Mouse (Mus musculus): Measurements from ENCODE around the gene Rbms1. TPM values are rescaled to one million over a fixed set of nuclear protein-coding genes. Genes with fewer than 3 reads are reported as not detected.

Gene Rbms1
- polyA plus RNA-seq, 1 experiment from 2014 or later = 146 TPM

DNA sequence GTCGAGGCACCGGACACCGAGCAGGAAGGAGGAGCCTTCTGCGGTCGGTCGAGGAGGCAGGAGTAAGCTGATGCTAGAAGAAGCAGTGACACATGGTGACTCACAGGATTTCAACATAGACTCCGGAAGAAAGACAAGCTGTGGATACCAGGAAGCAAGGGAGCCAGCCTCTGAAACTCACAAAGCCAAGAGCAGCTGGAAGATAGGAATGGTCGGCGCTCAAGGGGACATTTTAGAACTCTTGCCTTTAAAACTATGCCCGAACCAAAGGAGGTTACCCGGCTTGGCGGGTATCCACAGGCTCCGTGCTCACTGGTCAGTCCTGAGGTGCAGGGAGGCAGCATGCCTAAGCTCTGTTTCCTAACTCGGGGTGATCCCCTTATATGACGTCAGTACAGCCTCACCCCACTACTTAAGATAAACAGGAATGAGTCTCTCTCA lies 61.5 kb downstream of the Rbms1 start:
- 0 out of 2 replicates have a peak, but pooled peaks cover 7% of the 10 kb centered on the region for H3K4me1 ChIP-seq (ENCODE audit: control insufficient read depth, insufficient read depth, low read length)
- no peaks in the 10 kb centered on the region for H3K9me3 ChIP-seq (ENCODE audit: control insufficient read depth, low read depth, low read length)
- H3K27ac ChIP-seq (ENCODE audit: low read length) = peak overlapping the region; percentile 33; the same call in 1 of the 2 replicates
- WGBS = 76% methylated on average over 15 of the region's 15 CpGs
- H3K4me3 ChIP-seq (ENCODE audit: low read depth, low read length) = no peak overlapping the region
- no peaks in the 10 kb centered on the region for H3K36me3 ChIP-seq (ENCODE audit: control insufficient read depth, insufficient read depth, low read length)
- no peaks in the 10 kb centered on the region for H3K27me3 ChIP-seq (ENCODE audit: control insufficient read depth, insufficient read depth, low read length)
- no peak overlapping the region for H3K4me2 ChIP-seq (replicated peaks; ENCODE audit: low read depth, low read length)
- no peak overlapping the region for H3K9ac ChIP-seq (replicated peaks; ENCODE audit: low read depth, low read length)
- no peak for ATAC-seq (ENCODE audit: insufficient number of reproducible peaks, insufficient read depth, low FRiP score, low read depth)

GRCm38 (mm10) chr2:60901013-60901412 lies 62.0 kb downstream of the Rbms1 start:
- WGBS = 83% methylated on average over 6 of the region's 6 CpGs
- H3K4me3 ChIP-seq (ENCODE audit: low read depth, low read length) = no peak overlapping the region
- H3K4me1 ChIP-seq (ENCODE audit: control insufficient read depth, insufficient read depth, low read length) = 0 out of 2 replicates have a peak, but pooled peaks cover 7% of the 10 kb centered on the region
- H3K4me2 ChIP-seq (replicated peaks; ENCODE audit: low read depth, low read length) = no peak overlapping the region
- H3K9ac ChIP-seq (replicated peaks; ENCODE audit: low read depth, low read length) = no peak overlapping the region
- H3K27ac ChIP-seq (ENCODE audit: low read length) = no peak overlapping the region
- H3K36me3 ChIP-seq (ENCODE audit: control insufficient read depth, insufficient read depth, low read length) = no peaks in the 10 kb centered on the region
- no peak for ATAC-seq (ENCODE audit: insufficient number of reproducible peaks, insufficient read depth, low FRiP score, low read depth)
- H3K9me3 ChIP-seq (ENCODE audit: control insufficient read depth, low read depth, low read length) = no peaks in the 10 kb centered on the region
- H3K27me3 ChIP-seq (ENCODE audit: control insufficient read depth, insufficient read depth, low read length) = no peaks in the 10 kb centered on the region

DNA sequence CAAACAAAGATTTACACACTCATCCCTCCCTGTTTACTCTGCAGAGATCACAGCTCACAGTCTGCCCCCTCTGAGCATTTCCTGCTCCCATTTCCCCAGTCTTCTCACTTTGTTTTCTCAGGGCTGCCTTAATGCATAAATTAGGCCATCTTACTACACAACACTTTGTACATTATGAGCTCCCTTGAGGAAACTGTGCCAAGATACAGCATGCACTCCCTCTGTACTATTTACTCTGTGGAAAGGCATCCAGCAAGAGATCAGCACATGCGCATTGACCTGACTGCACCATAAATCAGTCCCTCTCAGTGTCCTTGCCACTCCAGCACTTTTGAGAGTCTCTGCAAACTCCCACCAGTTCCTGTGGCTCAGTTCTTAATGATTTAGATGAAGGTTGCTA lies 70.0 kb downstream of the Rbms1 start:
- no peak for ATAC-seq (ENCODE audit: insufficient number of reproducible peaks, insufficient read depth, low FRiP score, low read depth)
- no peak overlapping the region for H3K27ac ChIP-seq (ENCODE audit: low read length)
- no peaks in the 10 kb centered on the region for H3K9me3 ChIP-seq (ENCODE audit: control insufficient read depth, low read depth, low read length)
- H3K27me3 ChIP-seq (ENCODE audit: control insufficient read depth, insufficient read depth, low read length) = no peaks in the 10 kb centered on the region
- H3K4me1 ChIP-seq (ENCODE audit: control insufficient read depth, insufficient read depth, low read length) = 0 out of 2 replicates have a peak, but pooled peaks cover 3% of the 10 kb centered on the region
- H3K4me2 ChIP-seq (replicated peaks; ENCODE audit: low read depth, low read length) = no peak overlapping the region
- no peak overlapping the region for H3K4me3 ChIP-seq (ENCODE audit: low read depth, low read length)
- no peak overlapping the region for H3K9ac ChIP-seq (replicated peaks; ENCODE audit: low read depth, low read length)
- H3K36me3 ChIP-seq (ENCODE audit: control insufficient read depth, insufficient read depth, low read length) = no peaks in the 10 kb centered on the region
- WGBS = 58% methylated on average over 1 of the region's 1 CpGs

DNA sequence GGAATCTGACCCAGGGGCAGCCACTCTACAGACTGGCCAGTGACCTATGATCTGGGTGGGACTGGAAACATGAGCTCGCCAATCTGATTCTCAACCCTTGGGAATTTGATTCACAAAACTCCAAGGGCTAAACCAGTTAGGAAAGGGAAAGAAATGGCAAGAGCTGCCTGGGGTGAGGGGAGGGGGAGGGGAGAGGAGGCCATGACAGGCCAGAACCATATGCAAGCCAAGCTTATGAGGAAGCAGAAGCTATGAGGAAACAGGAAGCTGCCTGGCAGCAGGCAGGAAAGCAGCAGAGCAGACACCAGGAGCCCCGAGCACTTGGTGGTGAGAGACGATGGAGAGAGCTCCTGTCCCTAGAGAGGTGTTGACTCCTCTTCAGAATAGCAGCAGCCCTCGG lies 79.1 kb downstream of the Rbms1 start:
- Histone ChIP-seq H3K9me3 (ENCODE audit: control insufficient read depth, low read depth, low read length) (no peaks in the 10 kb centered on the region), H3K9ac (replicated peaks; ENCODE audit: low read depth, low read length) (no peak overlapping the region), H3K36me3 (ENCODE audit: control insufficient read depth, insufficient read depth, low read length) (no peaks in the 10 kb centered on the region), H3K27me3 (ENCODE audit: control insufficient read depth, insufficient read depth, low read length) (no peaks in the 10 kb centered on the region), H3K27ac (ENCODE audit: low read length) (no peak overlapping the region), H3K4me1 (ENCODE audit: control insufficient read depth, insufficient read depth, low read length) (peaks cover 21% of the 10 kb centered on the region), H3K4me2 (replicated peaks; ENCODE audit: low read depth, low read length) (no peak overlapping the region), H3K4me3 (ENCODE audit: low read depth, low read length) (no peak overlapping the region)
- no peak for ATAC-seq (ENCODE audit: insufficient number of reproducible peaks, insufficient read depth, low FRiP score, low read depth)
- WGBS = 46% methylated on average over 4 of the region's 4 CpGs

GRCm38 (mm10) chr2:60883043-60883365 lies 80.0 kb downstream of the Rbms1 start:
- Histone ChIP-seq H3K36me3 (ENCODE audit: control insufficient read depth, insufficient read depth, low read length) (no peaks in the 10 kb centered on the region), H3K4me3 (ENCODE audit: low read depth, low read length) (no peak overlapping the region), H3K4me2 (replicated peaks; ENCODE audit: low read depth, low read length) (no peak overlapping the region), H3K4me1 (ENCODE audit: control insufficient read depth, insufficient read depth, low read length) (peaks cover 30% of the 10 kb centered on the region), H3K9me3 (ENCODE audit: control insufficient read depth, low read depth, low read length) (no peaks in the 10 kb centered on the region), H3K27ac (ENCODE audit: low read length) (no peak overlapping the region), H3K27me3 (ENCODE audit: control insufficient read depth, insufficient read depth, low read length) (no peaks in the 10 kb centered on the region), H3K9ac (replicated peaks; ENCODE audit: low read depth, low read length) (no peak overlapping the region)
- ATAC-seq (ENCODE audit: insufficient number of reproducible peaks, insufficient read depth, low FRiP score, low read depth) = no peak
- WGBS = 62% methylated on average over 3 of the region's 3 CpGs

GRCm38 (mm10) chr2:60882202-60883042 lies 80.6 kb downstream of the Rbms1 start:
- Histone ChIP-seq H3K9me3 (ENCODE audit: control insufficient read depth, low read depth, low read length) (no peaks in the 10 kb centered on the region), H3K36me3 (ENCODE audit: control insufficient read depth, insufficient read depth, low read length) (no peaks in the 10 kb centered on the region), H3K4me2 (replicated peaks; ENCODE audit: low read depth, low read length) (no peak overlapping the region), H3K4me1 (ENCODE audit: control insufficient read depth, insufficient read depth, low read length) (peaks cover 36% of the 10 kb centered on the region), H3K27ac (ENCODE audit: low read length) (no peak overlapping the region), H3K27me3 (ENCODE audit: control insufficient read depth, insufficient read depth, low read length) (no peaks in the 10 kb centered on the region), H3K9ac (replicated peaks; ENCODE audit: low read depth, low read length) (no peak overlapping the region), H3K4me3 (ENCODE audit: low read depth, low read length) (no peak overlapping the region)
- WGBS = 44% methylated on average over 5 of the region's 5 CpGs
- ATAC-seq (ENCODE audit: insufficient number of reproducible peaks, insufficient read depth, low FRiP score, low read depth) = no peak

DNA sequence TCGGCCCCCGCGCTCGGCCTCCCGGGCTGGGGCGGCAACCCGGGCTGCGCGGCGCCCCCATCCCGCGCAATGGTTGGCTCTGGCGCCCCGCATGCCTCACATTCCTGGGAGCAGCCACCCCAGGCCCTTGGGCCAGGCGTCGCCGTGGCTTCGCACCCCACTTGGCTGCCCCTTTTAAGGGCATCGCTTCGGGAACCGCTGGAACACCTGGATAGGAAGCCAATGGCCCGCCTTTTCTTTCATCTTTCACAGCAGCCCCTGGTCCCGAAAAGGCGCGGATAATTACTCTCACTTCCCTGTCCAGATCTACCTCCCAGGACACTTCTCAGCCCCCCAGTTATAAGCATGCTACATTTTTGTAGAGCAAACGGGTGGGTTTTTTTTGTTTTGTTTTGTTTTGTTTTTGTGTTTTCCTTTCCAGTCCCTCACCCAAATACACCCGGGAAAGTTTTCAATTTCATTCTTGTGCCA lies 81.4 kb downstream of the Rbms1 start:
- WGBS = 2% methylated on average over 23 of the region's 27 CpGs
- H3K4me1 ChIP-seq (ENCODE audit: control insufficient read depth, insufficient read depth, low read length) = peaks cover 43% of the 10 kb centered on the region

GRCm38 (mm10) chr2:60880789-60881570 lies 82.0 kb downstream of the Rbms1 start:
- Histone ChIP-seq H3K4me2 (replicated peaks; ENCODE audit: low read depth, low read length) (peak overlapping the region; percentile 62), H3K9me3 (ENCODE audit: control insufficient read depth, low read depth, low read length) (no peaks in the 10 kb centered on the region), H3K9ac (replicated peaks; ENCODE audit: low read depth, low read length) (peak overlapping the region; percentile 97), H3K4me1 (ENCODE audit: control insufficient read depth, insufficient read depth, low read length) (peaks cover 48% of the 10 kb centered on the region), H3K36me3 (ENCODE audit: control insufficient read depth, insufficient read depth, low read length) (no peaks in the 10 kb centered on the region), H3K27ac (ENCODE audit: low read length) (peak overlapping the region; percentile 96), H3K27me3 (ENCODE audit: control insufficient read depth, insufficient read depth, low read length) (no peaks in the 10 kb centered on the region), H3K4me3 (ENCODE audit: low read depth, low read length) (peak overlapping the region; percentile 99)
- ATAC-seq (ENCODE audit: insufficient number of reproducible peaks, insufficient read depth, low FRiP score, low read depth) = peak; percentile 89
- under 1% methylated on average over 59 of the region's 104 CpGs for WGBS

More for the DNA sequence above, 81.4 kb downstream of the Rbms1 start:
- no peaks in the 10 kb centered on the region for H3K27me3 ChIP-seq (ENCODE audit: control insufficient read depth, insufficient read depth, low read length)
- H3K4me2 ChIP-seq (replicated peaks; ENCODE audit: low read depth, low read length) = peak overlapping the region; percentile 62
- no peaks in the 10 kb centered on the region for H3K36me3 ChIP-seq (ENCODE audit: control insufficient read depth, insufficient read depth, low read length)
- ATAC-seq (ENCODE audit: insufficient number of reproducible peaks, insufficient read depth, low FRiP score, low read depth) = no peak
- H3K27ac ChIP-seq (ENCODE audit: low read length) = peak overlapping the region; percentile 96
- H3K9me3 ChIP-seq (ENCODE audit: control insufficient read depth, low read depth, low read length) = no peaks in the 10 kb centered on the region
- H3K9ac ChIP-seq (replicated peaks; ENCODE audit: low read depth, low read length) = peak overlapping the region; percentile 97
- H3K4me3 ChIP-seq (ENCODE audit: low read depth, low read length) = peak overlapping the region; percentile 99

All from stomach, embryonic 14.5 days (tissue).